Mouse (Mus musculus) neural tube, embryonic 12.5 days (tissue): ENCODE results near the gene Ppp2r5c. TPM values are rescaled to one million over a fixed set of nuclear protein-coding genes. Genes with fewer than 3 reads are reported as not detected.
A peak's percentile ranks its signal among the peaks of the same experiment; 100 is the strongest.

ENCODE experiments used
- ATAC-seq: fragments of 200-750 bp; cut with Nextera tagmentation; 2 replicates; pipeline ENCODE4 v1.8.0; 2017; ENCODE audit warnings: low read depth, mild to moderate bottlenecking, moderate TSS enrichment, moderate library complexity; ENCODE audit not compliant: low FRiP score
- H3K27ac ChIP-seq: fragments of 300-500 bp; sonication (generic); 2 replicates; pipeline ENCODE4 v1.5.1; 2016
- H3K27me3 ChIP-seq: fragments of 300-500 bp; sonication (generic); replicated peaks from 2 replicates; pipeline ENCODE4 v1.6.1; 2016; ENCODE audit warnings: mild to moderate bottlenecking
- H3K36me3 ChIP-seq: fragments of 300-500 bp; sonication (generic); 2 replicates; pipeline ENCODE4 v1.6.1; 2016; ENCODE audit warnings: mild to moderate bottlenecking
- H3K4me1 ChIP-seq: fragments of 300-500 bp; sonication (generic); 2 replicates; pipeline ENCODE4 v1.6.1; 2016
- H3K4me2 ChIP-seq: fragments of 300-500 bp; sonication (generic); replicated peaks from 2 replicates; pipeline ENCODE4 v1.6.1; 2016; ENCODE audit warnings: mild to moderate bottlenecking
- H3K4me3 ChIP-seq: fragments of 300-500 bp; sonication (generic); 2 replicates; pipeline ENCODE4 v1.5.1; 2016
- H3K9ac ChIP-seq: fragments of 300-500 bp; sonication (generic); 2 replicates; pipeline ENCODE4 v1.6.1; 2016; ENCODE audit warnings: mild to moderate bottlenecking
- H3K9me3 ChIP-seq: fragments of 300-500 bp; sonication (generic); 2 replicates; pipeline ENCODE4 v1.6.1; 2016; ENCODE audit warnings: mild to moderate bottlenecking
- WGBS: fragments of 180-500 bp; shearing (Covaris S2); methylation state at CpG from one replicate; pipeline ENCODE4 v1.1.7; 2016; 5-methylcytosine and 5-hydroxymethylcytosine counted together
- polyA plus RNA-seq: library from polyadenylated mRNA; unstranded; fragments of >200 nt; fragmentation: Nextera tagmentation; extraction: Ambion mirVana; gene quantifications from 2 replicates; pipeline ENCODE4 v1.2.1, GENCODE M21; 2016

The Ppp2r5c gene
- polyA plus RNA-seq, 1 experiment from 2014 or later = 160 TPM

DNA sequence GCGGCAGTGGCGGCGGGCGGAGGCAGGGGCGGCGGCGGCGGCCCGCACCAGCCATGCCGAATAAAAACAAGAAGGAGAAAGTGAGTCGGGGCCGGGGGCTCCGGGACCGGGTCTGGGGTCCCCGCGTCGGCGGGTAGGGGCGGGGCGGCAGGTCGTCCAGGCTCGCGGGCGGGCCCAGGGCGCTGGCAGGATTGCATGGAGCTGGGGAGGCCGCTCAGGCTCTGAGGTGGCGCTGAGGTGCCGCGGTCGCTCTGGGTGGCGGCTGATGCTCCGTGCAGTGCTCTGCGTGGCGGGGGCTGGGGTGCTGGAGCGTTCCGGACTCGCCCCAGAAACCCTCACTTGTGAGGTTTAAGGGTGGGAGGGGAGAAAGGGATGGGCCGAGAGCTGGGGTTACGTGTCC, 386 bp downstream of the Ppp2r5c start:
- Histone ChIP-seq H3K27ac (no peak overlapping the region; the same call in 1 of the 2 replicates), H3K9ac (peak overlapping the region; percentile 82), H3K27me3 (peaks cover 5% of the 10 kb centered on the region; the same call in 1 of the 2 replicates), H3K36me3 (no peaks in the 10 kb centered on the region), H3K4me1 (peaks cover 15% of the 10 kb centered on the region; the same call in 1 of the 2 replicates), H3K4me3 (peak overlapping the region; percentile 83), H3K9me3 (no peaks in the 10 kb centered on the region), H3K4me2 (peak overlapping the region; percentile 86)
- ATAC-seq = peak; percentile 50
- WGBS = 1% methylated on average over 34 of the region's 39 CpGs

DNA sequence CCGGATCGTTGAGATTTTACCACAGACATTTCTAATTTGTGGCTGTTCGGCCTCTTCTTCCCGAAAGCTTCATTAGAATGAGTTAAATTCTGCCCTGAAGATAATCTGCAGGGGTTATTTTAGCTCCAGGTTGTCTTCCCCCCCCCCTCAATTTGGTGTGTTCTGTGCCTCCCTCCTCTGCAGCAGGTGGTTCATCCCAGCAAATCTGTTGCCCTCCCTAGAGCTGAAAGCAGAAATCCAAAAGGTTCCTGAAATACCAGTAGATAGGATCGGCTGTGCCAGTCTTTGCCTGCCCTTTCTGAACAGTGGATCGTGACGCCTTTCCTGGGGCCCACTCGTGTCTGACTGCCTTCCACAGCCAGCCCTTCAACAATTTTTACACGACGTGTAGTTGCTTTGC, 1.8 kb downstream of the Ppp2r5c start:
- H3K4me2 ChIP-seq = no peak overlapping the region
- no peaks in the 10 kb centered on the region for H3K36me3 ChIP-seq
- H3K4me3 ChIP-seq = no peak overlapping the region
- H3K27ac ChIP-seq = no peak overlapping the region
- no peak for ATAC-seq
- H3K27me3 ChIP-seq = no peaks in the 10 kb centered on the region
- no peaks in the 10 kb centered on the region for H3K9me3 ChIP-seq
- peaks cover 15% of the 10 kb centered on the region; the same call in 1 of the 2 replicates for H3K4me1 ChIP-seq
- WGBS = 84% methylated on average over 10 of the region's 10 CpGs
- no peak overlapping the region for H3K9ac ChIP-seq

DNA sequence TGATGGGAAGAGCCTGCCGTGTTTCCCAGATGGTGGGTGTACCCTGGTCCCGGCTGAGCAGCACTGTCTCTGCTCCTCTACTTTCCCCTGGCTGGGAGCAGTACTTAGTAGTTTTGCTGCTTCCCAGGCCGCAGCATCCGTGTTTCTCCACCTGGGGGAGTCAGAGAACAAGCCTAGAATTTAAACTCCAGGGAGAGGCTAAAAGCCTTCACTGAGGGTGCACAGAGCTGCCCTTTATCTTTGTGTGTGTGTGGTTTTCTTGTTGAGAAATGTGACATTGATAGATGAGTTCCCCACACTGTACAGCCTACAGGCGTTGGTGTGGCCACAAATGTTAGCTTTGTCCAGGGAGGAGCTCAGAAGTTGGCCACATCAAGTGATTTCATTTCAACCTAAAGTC, 7.3 kb downstream of the Ppp2r5c start:
- H3K27ac ChIP-seq = no peak overlapping the region
- H3K9me3 ChIP-seq = no peaks in the 10 kb centered on the region
- no peak overlapping the region for H3K9ac ChIP-seq
- 21% methylated on average over 5 of the region's 5 CpGs for WGBS
- peaks cover 4% of the 10 kb centered on the region; the same call in 1 of the 2 replicates for H3K4me1 ChIP-seq
- ATAC-seq = no peak
- no peak overlapping the region for H3K4me2 ChIP-seq
- H3K36me3 ChIP-seq = no peaks in the 10 kb centered on the region
- H3K27me3 ChIP-seq = no peaks in the 10 kb centered on the region
- 0 out of 2 replicates have a peak overlapping the region, but pooled peaks have one; percentile 5 for H3K4me3 ChIP-seq

GRCm38 (mm10) chr12:110456024-110456423, 9.1 kb downstream of the Ppp2r5c start:
- Histone ChIP-seq H3K27me3 (no peaks in the 10 kb centered on the region), H3K4me1 (peaks cover 4% of the 10 kb centered on the region; the same call in 1 of the 2 replicates), H3K9ac (no peak overlapping the region), H3K36me3 (no peaks in the 10 kb centered on the region), H3K4me2 (no peak overlapping the region), H3K4me3 (no peak overlapping the region), H3K9me3 (no peaks in the 10 kb centered on the region), H3K27ac (no peak overlapping the region)
- 86% methylated on average over 7 of the region's 7 CpGs for WGBS
- ATAC-seq = no peak

- no peaks in the 10 kb centered on the region for H3K9me3 ChIP-seq
- no peak for ATAC-seq
- H3K27ac ChIP-seq = no peak overlapping the region
- H3K4me2 ChIP-seq = no peak overlapping the region
- WGBS = 91% methylated on average over 6 of the region's 6 CpGs
- peaks cover 4% of the 10 kb centered on the region; the same call in 1 of the 2 replicates for H3K4me1 ChIP-seq
- no peak overlapping the region for H3K4me3 ChIP-seq
- H3K9ac ChIP-seq = no peak overlapping the region
- no peaks in the 10 kb centered on the region for H3K27me3 ChIP-seq
- no peaks in the 10 kb centered on the region for H3K36me3 ChIP-seq
Observed at GRCm38 (mm10) chr12:110458667-110459066, 11.7 kb downstream of the Ppp2r5c start.

DNA sequence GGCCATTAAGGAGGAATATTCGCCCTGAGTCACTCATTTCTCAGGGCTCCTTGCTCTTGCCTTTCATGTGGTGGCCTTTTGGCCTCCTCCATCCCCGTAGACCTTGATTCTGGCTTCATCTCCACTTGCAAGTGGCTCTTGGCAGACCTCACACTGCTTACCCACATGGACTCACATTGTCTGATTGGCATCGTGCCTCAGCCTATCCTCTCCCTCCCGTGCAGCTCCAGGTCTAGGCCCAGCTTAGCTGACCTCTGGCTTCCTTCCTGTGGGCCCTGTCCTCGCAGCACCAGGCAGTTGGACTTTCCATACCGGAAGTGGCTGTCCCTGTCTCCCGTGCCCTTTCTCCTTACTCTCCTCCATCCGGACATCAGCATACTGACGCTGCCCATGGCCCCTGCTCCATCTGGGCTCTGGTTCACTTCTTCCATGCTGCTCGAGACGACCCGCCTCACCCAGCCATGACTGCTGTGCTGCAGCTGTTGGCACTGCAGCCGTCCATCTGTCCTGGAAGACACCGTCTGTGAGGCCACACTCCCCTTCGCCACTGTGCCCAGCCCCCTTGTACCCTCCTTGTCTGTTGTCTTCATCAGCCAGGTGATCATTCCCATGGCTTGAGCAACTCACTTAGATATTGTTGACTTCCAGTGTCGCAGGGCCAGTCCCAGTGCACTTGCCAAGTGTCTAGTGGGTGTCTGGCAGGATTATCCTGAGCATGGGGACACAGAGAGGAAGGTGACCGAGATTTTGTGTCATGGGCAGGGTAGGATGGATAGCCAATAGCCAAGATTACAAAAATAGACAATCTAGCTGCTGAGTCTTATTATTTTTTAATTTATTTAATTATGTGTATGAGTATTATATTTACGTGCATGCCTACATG, 13.7 kb downstream of the Ppp2r5c start:
- WGBS = 81% methylated on average over 18 of the region's 18 CpGs

GRCm38 (mm10) chr12:110463711-110464110, 16.8 kb downstream of the Ppp2r5c start:
- H3K27ac ChIP-seq = no peak overlapping the region
- 75% methylated on average over 8 of the region's 8 CpGs for WGBS
- ATAC-seq = no peak
- H3K4me2 ChIP-seq = no peak overlapping the region
- H3K36me3 ChIP-seq = peaks cover 3% of the 10 kb centered on the region; the same call in 1 of the 2 replicates
- H3K27me3 ChIP-seq = no peaks in the 10 kb centered on the region
- no peak overlapping the region for H3K4me3 ChIP-seq
- no peaks in the 10 kb centered on the region for H3K9me3 ChIP-seq
- H3K4me1 ChIP-seq = no peaks in the 10 kb centered on the region
- H3K9ac ChIP-seq = no peak overlapping the region

More for the DNA sequence above, 13.7 kb downstream of the Ppp2r5c start:
- no peak overlapping the region for H3K4me3 ChIP-seq
- H3K4me2 ChIP-seq = no peak overlapping the region
- H3K27ac ChIP-seq = no peak overlapping the region
- no peak for ATAC-seq
- no peaks in the 10 kb centered on the region for H3K36me3 ChIP-seq
- H3K27me3 ChIP-seq = no peaks in the 10 kb centered on the region
- no peaks in the 10 kb centered on the region for H3K9me3 ChIP-seq
- H3K4me1 ChIP-seq = no peaks in the 10 kb centered on the region
- H3K9ac ChIP-seq = no peak overlapping the region

DNA sequence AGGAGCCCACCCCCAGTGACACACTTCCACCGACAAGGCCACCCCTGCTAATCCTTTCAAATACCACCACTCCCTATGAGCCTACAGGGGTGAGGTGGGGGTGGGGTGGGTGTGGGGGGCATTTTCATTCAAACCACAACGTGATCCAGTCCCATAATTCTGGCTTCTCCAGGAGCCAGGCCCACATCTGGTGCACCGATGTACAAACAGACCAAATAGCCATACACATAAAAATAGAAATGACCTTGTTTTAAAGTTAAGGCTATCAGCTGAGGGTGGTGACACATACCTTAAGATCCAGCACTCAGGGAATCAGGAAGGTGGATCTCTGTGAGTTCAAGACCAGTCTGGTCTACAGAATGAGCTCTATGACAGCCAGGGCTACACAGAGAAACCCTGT, 24.5 kb downstream of the Ppp2r5c start:
- WGBS = 86% methylated on average over 3 of the region's 3 CpGs
- no peak for ATAC-seq
- H3K36me3 ChIP-seq = peaks cover 18% of the 10 kb centered on the region

GRCm38 (mm10) chr12:110472247-110472646, 25.3 kb downstream of the Ppp2r5c start:
- no peak for ATAC-seq
- no peak overlapping the region for H3K27ac ChIP-seq
- H3K9me3 ChIP-seq = no peaks in the 10 kb centered on the region
- no peaks in the 10 kb centered on the region for H3K27me3 ChIP-seq
- no peak overlapping the region for H3K9ac ChIP-seq
- 88% methylated on average over 3 of the region's 3 CpGs for WGBS
- H3K4me1 ChIP-seq = no peaks in the 10 kb centered on the region
- H3K36me3 ChIP-seq = peaks cover 19% of the 10 kb centered on the region
- H3K4me2 ChIP-seq = no peak overlapping the region
- H3K4me3 ChIP-seq = no peak overlapping the region

More for the DNA sequence above, 24.5 kb downstream of the Ppp2r5c start:
- Histone ChIP-seq H3K4me3 (no peak overlapping the region), H3K9me3 (no peaks in the 10 kb centered on the region), H3K27me3 (no peaks in the 10 kb centered on the region), H3K4me1 (no peaks in the 10 kb centered on the region), H3K27ac (no peak overlapping the region), H3K4me2 (no peak overlapping the region), H3K9ac (no peak overlapping the region)

- Histone ChIP-seq H3K4me1 (no peaks in the 10 kb centered on the region), H3K27me3 (no peaks in the 10 kb centered on the region), H3K4me2 (no peak overlapping the region), H3K4me3 (no peak overlapping the region), H3K27ac (no peak overlapping the region), H3K9ac (no peak overlapping the region), H3K9me3 (no peaks in the 10 kb centered on the region), H3K36me3 (peaks cover 24% of the 10 kb centered on the region)
- ATAC-seq = no peak
- WGBS = 79% methylated on average over 8 of the region's 8 CpGs
Observed at GRCm38 (mm10) chr12:110474497-110474896, 27.6 kb downstream of the Ppp2r5c start.

- peaks cover 13% of the 10 kb centered on the region; the same call in 1 of the 2 replicates for H3K36me3 ChIP-seq
- H3K9me3 ChIP-seq = no peaks in the 10 kb centered on the region
- H3K4me1 ChIP-seq = no peaks in the 10 kb centered on the region
- no peak overlapping the region for H3K9ac ChIP-seq
- H3K4me2 ChIP-seq = no peak overlapping the region
- no peak overlapping the region for H3K4me3 ChIP-seq
- H3K27ac ChIP-seq = no peak overlapping the region
- H3K27me3 ChIP-seq = no peaks in the 10 kb centered on the region
- 79% methylated on average over 9 of the region's 9 CpGs for WGBS
- no peak for ATAC-seq
Observed at GRCm38 (mm10) chr12:110476561-110476960, 29.6 kb downstream of the Ppp2r5c start.

GRCm38 (mm10) chr12:110477906-110478305, 31.0 kb downstream of the Ppp2r5c start:
- H3K4me3 ChIP-seq = no peak overlapping the region
- no peaks in the 10 kb centered on the region for H3K4me1 ChIP-seq
- no peak overlapping the region for H3K27ac ChIP-seq
- peaks cover 15% of the 10 kb centered on the region; the same call in 1 of the 2 replicates for H3K36me3 ChIP-seq
- no peaks in the 10 kb centered on the region for H3K9me3 ChIP-seq
- no peaks in the 10 kb centered on the region for H3K27me3 ChIP-seq
- H3K4me2 ChIP-seq = no peak overlapping the region
- ATAC-seq = no peak
- H3K9ac ChIP-seq = no peak overlapping the region
- 88% methylated on average over 8 of the region's 8 CpGs for WGBS
